Mouse (Mus musculus) fat pad, adult 2 months (tissue): ENCODE measurements around the gene Calca.
"Not testable (repeated sequence)": the region's sequence is repeated elsewhere in the genome, so short reads cannot be mapped to it uniquely, and the experiment has no call there.

Source experiments
- DNase-seq: peaks from one replicate; pipeline ENCODE4 v3.0.0-alpha.2; 2011; ENCODE audit warnings: low read depth, low spot score; ENCODE audit errors: extremely low read depth

The Calca gene

DNA sequence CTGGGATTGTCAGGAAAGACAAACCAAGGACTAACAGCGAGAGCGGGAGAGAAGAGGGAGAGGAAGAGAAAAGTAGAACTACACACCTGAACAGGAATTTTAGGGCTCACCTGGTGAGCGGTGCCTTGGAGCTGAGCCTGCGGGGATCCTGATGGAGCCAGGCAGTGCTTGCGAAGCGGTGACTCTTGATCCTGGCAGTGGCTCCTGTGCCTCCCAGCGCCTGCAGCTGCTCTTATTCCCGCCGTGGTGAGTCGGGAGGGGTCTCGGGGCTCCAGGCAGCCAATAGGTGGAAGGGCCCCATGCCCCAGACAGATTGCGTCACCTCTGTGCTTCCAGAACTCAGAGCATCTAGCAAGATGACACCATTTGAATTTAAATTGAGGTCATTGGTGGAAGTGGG is at the start of gene Calca:
Gene Calca, minus strand, starts transcription at position 256 of the 400 bp plus-strand sequence.
- DNase-seq = no peak

DNA sequence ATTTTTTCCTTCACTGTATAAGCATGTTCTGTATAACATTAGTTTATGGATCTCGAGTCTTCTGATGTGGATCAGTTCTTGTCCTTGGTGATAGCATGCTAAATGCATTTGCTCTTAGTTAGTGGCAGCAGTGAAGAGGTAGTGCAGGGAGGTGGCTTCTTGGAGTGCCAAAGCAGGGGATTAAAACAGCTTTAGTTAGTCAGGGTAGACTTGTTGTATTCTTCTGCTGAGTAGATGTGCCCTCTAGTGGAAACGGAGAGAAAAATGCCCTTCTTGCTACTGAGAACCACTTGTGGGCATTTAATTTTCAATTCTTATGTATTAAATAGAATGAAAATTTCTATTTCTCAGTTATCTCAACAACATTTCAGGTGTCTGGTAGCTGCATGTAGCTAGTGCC is 36.5 kb upstream of the Calca start:
- no peak for DNase-seq

DNA sequence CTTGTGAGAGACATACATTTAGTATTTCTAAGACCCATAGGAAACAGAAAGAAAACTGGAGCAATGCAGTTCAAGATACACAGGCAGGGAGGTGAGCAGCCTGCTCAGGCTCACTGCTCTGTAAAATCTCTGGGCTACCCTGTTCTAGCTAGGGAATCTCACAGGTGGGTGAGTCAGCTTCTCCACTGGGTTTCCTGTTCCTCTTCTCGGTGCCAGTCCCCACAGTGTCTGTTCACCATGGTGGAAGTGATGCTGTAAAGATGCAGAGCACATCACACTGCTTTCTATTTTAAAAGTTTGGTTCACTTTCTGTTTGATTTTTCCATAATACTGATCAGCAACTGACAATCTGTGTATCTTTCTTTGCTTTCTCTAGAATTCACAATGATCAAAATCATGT is 35.2 kb upstream of the Calca start:
- no peak for DNase-seq

- no peak for DNase-seq
These were observed 13.6 kb upstream of the Calca start for GRCm38 (mm10) chr7:114649730-114650129.

DNA sequence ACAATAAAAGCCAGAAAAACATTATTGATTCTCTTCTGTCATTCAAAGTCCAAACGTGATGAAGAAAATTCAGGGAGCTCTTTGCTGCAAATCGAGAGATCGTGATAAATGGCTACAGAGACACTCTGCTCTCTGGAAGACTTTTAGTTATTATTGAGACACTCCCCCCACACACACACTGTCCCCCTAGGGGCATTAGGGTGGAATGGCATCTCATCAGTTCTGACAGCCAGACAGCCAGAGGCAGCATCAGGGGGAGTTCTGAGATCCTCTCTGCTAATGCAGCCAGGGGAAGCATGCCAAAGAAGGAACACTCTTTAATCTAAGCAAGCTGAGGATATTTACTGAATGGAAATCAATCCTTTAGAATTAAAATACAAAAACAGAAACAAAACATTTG is 12.6 kb upstream of the Calca start:
- DNase-seq = no peak

- DNase-seq = no peak
These were observed 522 bp downstream of the Calca start for GRCm38 (mm10) chr7:114635569-114636101.

GRCm38 (mm10) chr7:114634386-114634785 is 1.8 kb downstream of the Calca start:
- no peak for DNase-seq

GRCm38 (mm10) chr7:114625966-114626365 is 10.2 kb downstream of the Calca start:
- no peak for DNase-seq

GRCm38 (mm10) chr7:114616759-114617158 is 19.4 kb downstream of the Calca start:
- no peak for DNase-seq

DNA sequence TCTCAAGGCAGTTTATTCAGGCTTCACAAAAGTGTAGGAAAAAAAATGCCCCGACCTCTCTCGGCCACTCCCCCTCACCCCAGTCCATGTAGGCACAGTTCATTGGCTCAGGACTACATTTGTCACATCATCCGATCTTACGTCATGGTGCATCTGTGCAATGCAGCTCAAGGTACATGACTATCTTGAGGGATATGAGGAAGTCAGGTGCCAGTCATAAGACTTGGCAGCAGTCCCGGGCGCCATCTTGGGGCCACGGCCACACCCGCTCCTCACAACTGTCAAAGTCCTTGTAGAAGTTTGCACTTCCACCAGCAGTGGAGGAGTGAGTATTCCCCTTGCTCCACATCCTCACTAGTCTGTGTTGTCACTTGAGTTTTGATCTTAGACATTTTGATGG is 41.8 kb downstream of the Calca start:
- DNase-seq = not testable (repeated sequence)

- DNase-seq = no peak
These were observed 53.7 kb downstream of the Calca start for GRCm38 (mm10) chr7:114582441-114582840.
